Mouse (Mus musculus) megakaryocyte-erythroid progenitor cell, adult 5-6 weeks (primary cell): Measurements from ENCODE around the gene Olfr97. TPM values are rescaled to one million over a fixed set of nuclear protein-coding genes. Genes with fewer than 3 reads are reported as not detected.
"Not testable (repeated sequence)": the region's sequence is repeated elsewhere in the genome, so short reads cannot be mapped to it uniquely, and the experiment has no call there.

Experiments used
- ATAC-seq: replicated peaks from 2 replicates; pipeline ENCODE4 v1.8.0; 2016; ENCODE audit warnings: mild to moderate bottlenecking, inconsistent platforms; ENCODE audit not compliant: severe bottlenecking, poor library complexity, low FRiP score, low TSS enrichment
- total RNA-seq, 2 experiments: library from RNA; stranded (forward) in 1 of 2; stranded (reverse) in 1 of 2; fragments of 200-1000, 215-1000 nt in 1 of 2; fragments of >200 nt in 1 of 2; fragmentation: Nextera tagmentation in 1 of 2; gene quantifications; 2 replicates each; pipeline ENCODE4 v1.2.3; 2014 to 2017

Gene Olfr97
- total RNA-seq (2014; fragmentation: Nextera tagmentation) (not detected in 2 replicates), total RNA-seq (2017) (not detected in 2 replicates)

GRCm38 (mm10) chr17:37237230-37237629 is at the start of gene Olfr97:
Olfr97 (minus strand) TSS chr17:37237330.
- ATAC-seq: not testable (repeated sequence)

GRCm38 (mm10) chr17:37283360-37283759 is 46.2 kb upstream of the Olfr97 start, which contains the start of gene Olfr99:
Olfr99 (minus strand) TSS chr17:37283460.
- no peak for ATAC-seq

GRCm38 (mm10) chr17:37280331-37280730 is 43.2 kb upstream of the Olfr97 start:
- ATAC-seq: no peak

DNA sequence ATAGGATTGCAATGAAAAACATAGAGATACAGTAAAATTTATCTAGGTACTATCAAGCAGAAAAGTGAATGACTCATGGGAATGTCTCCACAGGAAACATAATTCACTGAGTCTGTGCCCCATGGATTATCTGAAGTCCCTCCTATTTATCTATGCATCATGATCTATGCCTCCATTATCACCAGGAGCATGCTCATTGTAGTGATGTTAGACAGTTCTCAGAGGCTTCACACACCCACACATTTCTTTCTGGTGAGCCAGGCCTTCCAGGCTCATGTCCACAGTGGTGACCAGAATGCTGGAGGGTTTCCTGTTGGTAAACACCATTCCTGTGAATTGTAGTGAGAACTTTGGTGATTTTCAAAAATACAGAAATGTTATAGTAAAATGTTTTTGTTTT is 39.4 kb upstream of the Olfr97 start:
- ATAC-seq: no peak

GRCm38 (mm10) chr17:37275626-37276248 is 38.6 kb upstream of the Olfr97 start:
- no peak for ATAC-seq

DNA sequence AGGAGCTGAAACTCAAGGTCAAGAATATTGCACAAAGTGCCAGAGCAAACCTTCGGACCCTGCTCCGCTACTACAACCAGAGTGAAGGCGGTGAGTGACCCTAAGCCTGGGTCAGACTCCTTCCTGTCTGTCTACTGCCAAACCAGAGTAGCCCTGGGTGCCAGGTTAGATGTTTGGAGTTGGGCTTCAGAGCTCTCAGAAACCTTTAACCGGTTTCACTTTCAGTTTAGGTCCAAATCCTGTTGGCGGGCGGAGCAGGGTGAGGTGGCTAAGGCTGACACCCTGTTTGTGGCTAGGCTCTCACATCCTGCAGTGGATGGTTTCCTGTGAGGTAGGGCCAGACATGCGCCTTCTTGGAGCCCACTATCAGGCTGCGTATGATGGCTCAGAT is 33.6 kb upstream of the Olfr97 start:
- ATAC-seq: peak; percentile 82

DNA sequence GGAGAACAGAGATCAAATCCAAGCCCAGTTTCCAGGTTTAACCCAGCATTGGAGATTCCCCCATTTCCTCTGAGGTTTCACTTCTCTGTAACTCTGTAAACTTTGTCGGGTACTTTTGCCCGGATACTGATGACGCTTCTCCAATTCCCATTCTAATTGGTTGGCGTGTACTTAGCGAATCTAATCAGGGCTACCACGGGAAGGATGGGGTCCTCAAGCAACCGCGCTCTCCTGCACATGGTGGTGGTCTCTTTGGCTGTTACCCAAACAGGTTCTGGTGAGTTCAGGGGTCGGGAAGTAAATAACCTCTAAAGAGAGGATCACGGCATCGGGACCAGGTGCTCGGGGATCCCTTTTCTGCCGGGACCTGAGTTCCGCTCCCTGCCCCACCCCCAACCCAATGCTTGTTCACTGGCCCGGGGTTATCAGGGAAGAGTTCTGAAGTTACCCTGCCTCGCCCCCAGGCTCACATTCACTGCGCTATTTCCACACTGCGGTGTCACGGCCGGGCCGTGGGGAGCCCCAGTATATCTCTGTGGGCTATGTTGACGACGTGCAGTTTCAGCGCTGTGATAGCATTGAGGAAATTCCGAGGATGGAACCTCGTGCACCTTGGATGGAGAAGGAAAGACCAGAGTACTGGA is 33.0 kb upstream of the Olfr97 start, which contains the start of gene H2-M3:
Gene H2-M3 (plus strand): TSS at position 163 of the 644 bp plus-strand sequence.
- ATAC-seq: peak; percentile 94

GRCm38 (mm10) chr17:37263626-37264025 is 26.5 kb upstream of the Olfr97 start, which contains the start of gene Olfr98:
Olfr98 (minus strand) TSS chr17:37263749.
- ATAC-seq: no peak

GRCm38 (mm10) chr17:37250544-37250943 is 13.4 kb upstream of the Olfr97 start:
- ATAC-seq: peak; percentile 82

DNA sequence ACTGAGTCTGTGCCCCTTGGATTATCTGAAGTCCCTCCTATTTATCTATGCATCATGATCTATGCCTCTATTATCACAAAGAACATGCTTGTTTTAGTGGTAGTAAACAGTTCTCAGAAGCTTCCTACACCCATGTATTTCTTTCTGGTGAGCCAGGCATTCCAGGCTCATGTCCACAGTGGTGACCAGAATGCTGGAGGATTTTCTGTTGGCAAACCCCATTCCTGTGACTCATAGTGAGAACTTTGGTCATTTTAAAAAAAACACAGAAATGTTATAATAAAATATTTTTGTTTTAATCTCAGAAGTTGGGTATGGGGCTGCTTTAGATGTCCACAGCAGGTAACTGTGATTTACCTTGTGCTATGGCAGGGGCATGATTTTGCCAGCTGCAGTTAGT is 12.3 kb upstream of the Olfr97 start:
- no peak for ATAC-seq

- ATAC-seq: peak; percentile 84
Measured at GRCm38 (mm10) chr17:37246715-37247114, 9.6 kb upstream of the Olfr97 start.

DNA sequence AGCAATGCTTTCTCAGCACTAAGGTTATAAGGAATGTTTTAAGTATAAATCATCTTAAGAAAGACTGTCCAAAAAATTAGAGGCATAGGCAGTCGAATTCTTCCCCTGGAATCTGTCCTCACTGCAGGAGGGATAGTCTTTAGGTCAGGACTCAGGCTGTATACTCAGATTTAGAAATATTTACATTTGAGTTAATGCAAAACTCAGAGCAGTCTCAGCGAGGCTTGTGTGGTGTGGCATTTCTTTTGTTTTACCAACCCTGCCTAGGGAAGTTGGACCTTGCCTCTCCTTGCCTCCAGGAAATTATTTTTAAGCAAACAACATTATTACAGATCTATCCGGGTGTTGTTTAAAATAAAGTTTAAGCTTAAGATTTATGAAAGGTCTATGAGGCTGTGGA is 5.1 kb upstream of the Olfr97 start:
- ATAC-seq: no peak

DNA sequence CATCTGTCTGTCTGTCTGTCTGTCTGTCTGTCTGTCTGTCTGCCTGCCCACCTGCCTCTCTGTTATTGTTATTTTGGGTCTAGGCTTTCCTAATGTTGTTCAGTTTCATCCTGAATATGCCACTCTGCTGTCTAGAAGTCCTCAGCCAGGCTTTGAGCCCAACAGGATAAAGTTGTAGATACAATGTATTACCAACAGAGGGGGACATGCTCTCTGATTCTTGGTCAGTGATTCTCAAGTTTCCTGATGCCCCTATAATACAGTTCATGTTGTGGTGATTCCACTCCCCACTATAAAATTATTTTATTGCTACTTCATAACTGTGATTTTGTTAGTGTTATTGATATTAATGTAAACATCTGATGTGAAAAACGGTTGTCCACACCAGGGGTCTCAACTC is 15.3 kb downstream of the Olfr97 start:
- no peak for ATAC-seq

DNA sequence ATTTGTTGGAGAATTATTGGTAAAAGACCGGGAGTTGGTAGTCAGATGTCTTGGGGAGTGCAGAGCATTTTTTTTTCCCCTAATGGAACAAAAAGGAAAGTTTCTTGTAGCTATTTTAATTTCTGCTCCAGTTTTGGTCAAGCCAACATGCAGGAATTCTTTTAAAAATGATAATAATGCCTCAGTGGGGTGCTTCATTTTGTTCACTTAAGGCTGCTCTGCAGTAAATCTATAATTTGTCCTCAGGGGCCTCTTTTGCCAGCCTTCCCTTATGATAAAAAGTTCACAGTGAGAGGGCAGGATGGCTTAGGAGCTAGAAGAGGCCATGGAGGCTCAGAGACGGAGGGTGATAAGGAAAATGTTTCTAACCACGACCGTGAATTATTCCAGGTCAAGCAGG is 17.3 kb downstream of the Olfr97 start, which contains the start of gene Olfr96:
Gene Olfr96 (plus strand): TSS at position 301 of the 400 bp plus-strand sequence.
- no peak for ATAC-seq

GRCm38 (mm10) chr17:37218486-37218885 is 18.6 kb downstream of the Olfr97 start:
- no peak for ATAC-seq

GRCm38 (mm10) chr17:37213018-37213417 is 24.1 kb downstream of the Olfr97 start, which contains the start of gene Olfr95:
Olfr95 (minus strand) TSS chr17:37213118.
- no peak for ATAC-seq

DNA sequence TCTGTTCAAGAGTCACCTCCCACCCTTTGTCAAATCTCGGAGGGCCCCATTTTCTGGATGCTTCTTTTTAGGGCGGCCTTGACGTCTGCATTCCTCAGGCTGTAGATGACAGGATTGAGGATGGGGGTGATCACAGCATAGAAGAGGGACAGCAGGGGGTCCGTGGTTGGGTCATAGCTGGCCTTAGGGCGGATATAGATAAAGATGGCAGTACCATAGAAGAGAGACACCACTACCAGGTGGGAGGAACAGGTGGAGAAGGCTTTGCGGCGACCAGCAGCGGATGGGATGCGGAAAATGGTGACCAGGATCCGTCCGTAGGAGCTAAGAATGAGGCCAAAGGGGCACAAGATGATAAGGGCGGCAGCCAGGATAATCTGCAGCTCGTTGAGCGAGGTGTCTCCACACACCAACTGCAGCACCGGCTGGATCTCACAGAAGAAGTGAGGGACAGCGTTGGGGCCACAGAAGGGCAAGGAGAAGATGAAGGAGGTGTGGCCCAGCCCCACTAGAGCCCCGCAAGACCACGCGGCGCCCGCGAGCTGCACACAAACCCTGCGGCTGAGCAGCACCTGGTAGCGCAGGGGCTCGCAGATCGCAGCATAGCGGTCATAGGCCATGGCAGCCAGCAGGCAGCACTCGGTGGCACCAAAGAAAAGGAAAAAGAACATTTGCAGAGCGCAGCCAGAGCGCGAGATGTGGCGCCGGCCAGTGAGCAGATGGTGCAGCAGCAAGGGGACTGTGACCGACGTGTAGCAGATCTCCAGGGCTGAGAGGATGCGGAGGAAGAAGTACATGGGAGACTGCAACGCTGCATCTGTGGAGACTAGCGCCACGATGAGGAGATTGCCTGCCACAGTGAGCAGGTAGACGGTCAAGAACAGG is 26.0 kb downstream of the Olfr97 start:
- ATAC-seq: no peak

DNA sequence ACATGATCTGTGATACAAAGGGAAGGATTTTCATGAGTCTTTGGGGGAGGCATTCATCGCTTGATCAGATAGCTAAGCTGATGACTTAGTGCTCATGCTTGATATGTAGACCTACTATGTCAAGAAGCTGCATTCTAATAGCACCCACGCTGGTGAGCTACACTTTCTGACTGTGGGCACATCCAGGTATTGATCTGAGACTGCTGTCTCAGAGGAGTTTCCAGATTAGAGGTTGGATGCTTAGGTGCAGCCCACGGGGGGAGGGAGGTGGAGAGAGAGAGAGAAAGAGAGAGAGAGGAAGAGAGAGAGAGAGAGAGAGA is 33.3 kb downstream of the Olfr97 start:
- 0 out of 2 replicates have a peak, but pooled peaks have one; percentile 10 for ATAC-seq

DNA sequence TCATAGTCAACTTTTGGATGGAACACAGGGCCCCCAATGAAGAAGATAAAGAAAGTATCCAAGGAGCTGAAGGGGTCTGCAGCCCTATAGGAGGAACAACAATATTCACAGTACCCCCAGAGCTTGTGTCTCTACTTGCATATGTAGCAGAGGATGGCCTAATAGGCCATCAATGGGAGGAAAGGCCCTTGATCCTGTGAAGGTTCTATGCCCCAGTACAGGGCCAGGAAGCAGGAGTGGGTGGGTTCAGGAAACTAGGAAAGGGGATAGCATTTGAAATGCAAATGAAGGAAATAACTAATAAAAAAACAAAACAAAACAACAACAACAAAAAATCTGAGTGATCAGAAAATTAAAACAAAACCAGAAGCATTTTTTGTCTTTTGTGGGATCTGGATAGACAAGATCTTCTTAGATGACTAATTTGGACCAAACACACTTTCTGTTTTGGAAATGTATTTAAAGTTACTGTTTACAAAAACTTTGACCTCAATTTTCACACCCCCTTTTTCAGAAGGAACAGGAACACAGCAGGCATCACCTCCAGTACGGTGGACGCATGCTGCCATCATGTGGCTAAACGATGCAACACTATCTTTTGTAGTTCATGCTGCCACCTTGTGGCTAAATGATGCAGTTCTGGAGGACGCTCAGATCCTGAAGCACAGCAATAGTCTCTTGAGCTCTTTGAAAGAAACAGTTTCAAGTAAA is 33.8 kb downstream of the Olfr97 start:
- ATAC-seq: peak; percentile 99
